Mouse (Mus musculus) heart, adult 2 months (tissue): Measurements from ENCODE around the gene Mlec. TPM values are rescaled to one million over a fixed set of nuclear protein-coding genes. Genes with fewer than 3 reads are reported as not detected.

Source experiments
- DNase-seq, 2 experiments: peaks; one replicate each; pipeline ENCODE4 v3.0.0; 2021
- H3K27ac ChIP-seq: fragments of 200-600 bp; 2 replicates; pipeline ENCODE4 v1.8.1; 2022
- H3K27me3 ChIP-seq: fragments of 200-500 bp; 2 replicates; pipeline ENCODE4 v1.6.1; 2012; ENCODE audit warnings: mild to moderate bottlenecking, low read length, inconsistent platforms, mixed read lengths; ENCODE audit not compliant: control insufficient read depth, insufficient read depth
- H3K36me3 ChIP-seq: fragments of 200-500 bp; 2 replicates; pipeline ENCODE4 v1.6.1; 2012; ENCODE audit warnings: low read length, inconsistent platforms; ENCODE audit not compliant: control insufficient read depth, insufficient read depth
- H3K4me1 ChIP-seq: fragments of 200-500 bp; 2 replicates; pipeline ENCODE4 v1.6.1; 2011; ENCODE audit warnings: low read length; ENCODE audit not compliant: control insufficient read depth, insufficient read depth
- H3K4me3 ChIP-seq: fragments of 200-600 bp; 2 replicates; pipeline ENCODE4 v1.8.1; 2022
- H3K79me2 ChIP-seq: fragments of 200-500 bp; replicated peaks from 2 replicates; pipeline ENCODE4 v1.6.1; 2012; ENCODE audit warnings: mild to moderate bottlenecking, inconsistent platforms, low read length, moderate library complexity, mixed read lengths; ENCODE audit not compliant: control insufficient read depth, insufficient read depth
- H3K9ac ChIP-seq: fragments of 200-500 bp; 2 replicates; pipeline ENCODE4 v1.6.1; 2012; ENCODE audit warnings: low read depth, mild to moderate bottlenecking, control low read depth, inconsistent platforms, low read length, mixed read lengths
- CTCF ChIP-seq: fragments of 200-600 bp; IDR thresholded peaks from 2 replicates; pipeline ENCODE4 v1.8.1; 2022; ENCODE audit warnings: antibody characterized with exemption, mild to moderate bottlenecking, moderate library complexity
- EP300 ChIP-seq: fragments of 200-500 bp; IDR thresholded peaks from 2 replicates; pipeline ENCODE4 v1.6.1; 2011; ENCODE audit warnings: low read depth, low read length, control low read depth; ENCODE audit not compliant: insufficient read depth
- POLR2A ChIP-seq: fragments of 200-500 bp; IDR thresholded peaks from 2 replicates; pipeline ENCODE4 v1.6.1; 2011; ENCODE audit warnings: mild to moderate bottlenecking, low read depth, low read length, control low read depth; ENCODE audit not compliant: insufficient read depth
- WGBS: fragments of 180-500 bp; shearing (Covaris S2); methylation state at CpG from one replicate; pipeline ENCODE4 v1.1.7; 2018; 5-methylcytosine and 5-hydroxymethylcytosine counted together
- intact Hi-C: fragments of 180-260 bp; cut with DNase I; formaldehyde crosslinking; loops from one replicate; pipeline ENCODE4 v1.15.1; 2025
- polyA plus RNA-seq: library from polyadenylated mRNA; depleted of rRNA; stranded (reverse); fragments of >200 nt; gene quantifications from 2 replicates; pipeline ENCODE4 v1.2.3, GENCODE M21; 2012
- total RNA-seq, 2 experiments: library from RNA; stranded (reverse); gene quantifications; 2 replicates each; pipeline ENCODE4 v1.2.3; 2021

Mlec gene
- total and polyA plus RNA-seq, 3 experiments: 40.4 to 80.6 (median 74.6) TPM

DNA sequence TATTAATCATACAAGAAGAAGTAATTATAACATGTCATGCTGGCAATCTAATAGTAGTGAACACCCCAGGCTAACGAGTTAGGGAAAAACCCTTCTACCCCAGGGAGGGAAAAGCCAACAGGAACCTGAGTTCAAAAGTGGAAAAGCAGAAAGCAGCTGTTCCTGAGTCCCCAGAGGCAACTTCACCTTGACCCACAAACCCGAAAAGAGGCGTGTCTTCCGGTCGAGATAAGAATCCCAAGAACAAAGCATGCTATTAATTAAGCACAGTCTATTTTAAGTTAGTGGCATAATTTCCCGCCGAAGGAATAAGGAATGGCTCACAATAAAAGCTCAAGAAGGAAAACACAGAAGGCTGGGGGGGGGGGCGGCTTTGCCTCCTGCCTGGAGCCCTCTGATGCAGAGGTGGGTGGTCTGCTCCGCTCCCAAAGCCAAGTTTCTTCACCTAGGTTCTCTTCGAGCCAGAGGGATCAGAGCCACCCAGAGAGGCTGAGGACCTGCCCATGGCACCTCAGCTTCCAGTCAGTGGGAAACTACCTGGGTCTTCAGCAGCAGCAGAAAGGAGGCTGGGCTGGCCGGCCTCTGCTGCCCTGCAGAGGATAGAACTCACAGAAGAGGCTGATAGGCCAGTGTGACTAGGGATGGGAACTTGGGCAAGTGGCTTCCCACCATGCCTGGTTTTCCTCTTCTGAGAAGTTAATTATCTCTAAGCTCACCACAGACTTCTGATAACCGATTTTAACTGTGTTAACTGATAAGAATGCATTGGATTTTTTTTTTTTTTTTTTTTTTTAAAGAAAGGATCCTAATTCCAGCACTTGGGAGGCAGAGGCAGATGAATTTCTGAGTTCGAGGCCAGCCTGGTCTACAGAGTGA lies 3.3 kb upstream of the Mlec start:
- Histone ChIP-seq H3K27ac (peak overlapping the region; percentile 83), H3K9ac (0 out of 2 replicates have a peak overlapping the region, but pooled peaks have one; percentile 21), H3K27me3 (no peaks in the 10 kb centered on the region), H3K4me1 (peaks cover 8% of the 10 kb centered on the region), H3K36me3 (no peaks in the 10 kb centered on the region), H3K79me2 (0 out of 2 replicates have a peak, but pooled peaks cover 1% of the 10 kb centered on the region), H3K4me3 (0 out of 2 replicates have a peak overlapping the region, but pooled peaks have one; percentile 20)
- peak; percentile 58 to 73 for DNase-seq
- TF ChIP-seq EP300 (peak; percentile 94), POLR2A (no peak)
- WGBS: 28% methylated on average over 13 of the region's 13 CpGs
- intact Hi-C loops: loop anchor here (1.0 kb wide), 1 partner anchor 17 kb away; no protein-coding TSS in a partner anchor

DNA sequence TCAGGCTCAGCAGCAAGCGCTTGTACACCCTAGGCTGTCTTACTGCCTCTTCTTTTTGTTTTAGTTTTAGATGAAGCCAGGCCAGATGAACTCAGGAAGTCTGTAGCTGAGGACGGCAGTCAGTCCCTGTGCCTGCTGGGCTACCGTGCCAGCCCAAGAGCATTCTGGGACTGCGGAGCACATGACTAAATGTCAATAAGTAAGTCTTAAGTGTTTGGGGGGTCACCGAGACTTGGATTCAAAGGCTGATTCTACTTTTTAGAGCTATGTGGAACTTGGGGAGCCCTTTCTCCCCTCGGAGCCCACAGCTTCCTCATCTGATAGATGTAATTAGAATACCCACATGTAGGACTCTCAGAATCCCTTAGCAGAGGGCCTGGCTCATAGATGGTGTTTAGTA lies 2.7 kb upstream of the Mlec start:
- Histone ChIP-seq H3K27me3 (no peaks in the 10 kb centered on the region), H3K27ac (peak overlapping the region; percentile 77), H3K4me3 (no peak overlapping the region), H3K9ac (no peak overlapping the region), H3K36me3 (no peaks in the 10 kb centered on the region), H3K79me2 (0 out of 2 replicates have a peak, but pooled peaks cover 1% of the 10 kb centered on the region), H3K4me1 (peaks cover 10% of the 10 kb centered on the region)
- intact Hi-C loops: loop anchor here (1.0 kb wide), 1 partner anchor 16 kb away; no protein-coding TSS in a partner anchor
- 42% methylated on average over 6 of the region's 6 CpGs for WGBS
- TF ChIP-seq CTCF (no peak), POLR2A (no peak), EP300 (no peak)
- DNase-seq: peak in 1 of 2 experiments; percentile 21

GRCm38 (mm10) chr5:115159165-115159564 lies 1.2 kb upstream of the Mlec start:
- peaks cover 16% of the 10 kb centered on the region for H3K4me1 ChIP-seq
- no peaks in the 10 kb centered on the region for H3K27me3 ChIP-seq
- no peak for DNase-seq
- H3K27ac ChIP-seq: peak overlapping the region; percentile 99
- 29% methylated on average over 12 of the region's 12 CpGs for WGBS
- intact Hi-C loops: no loop called here
- TF ChIP-seq CTCF (no peak), EP300 (no peak), POLR2A (no peak)
- peaks cover 4% of the 10 kb centered on the region for H3K79me2 ChIP-seq
- H3K4me3 ChIP-seq: peak overlapping the region; percentile 88
- H3K9ac ChIP-seq: peak overlapping the region; percentile 19; the same call in 1 of the 2 replicates
- H3K36me3 ChIP-seq: no peaks in the 10 kb centered on the region

DNA sequence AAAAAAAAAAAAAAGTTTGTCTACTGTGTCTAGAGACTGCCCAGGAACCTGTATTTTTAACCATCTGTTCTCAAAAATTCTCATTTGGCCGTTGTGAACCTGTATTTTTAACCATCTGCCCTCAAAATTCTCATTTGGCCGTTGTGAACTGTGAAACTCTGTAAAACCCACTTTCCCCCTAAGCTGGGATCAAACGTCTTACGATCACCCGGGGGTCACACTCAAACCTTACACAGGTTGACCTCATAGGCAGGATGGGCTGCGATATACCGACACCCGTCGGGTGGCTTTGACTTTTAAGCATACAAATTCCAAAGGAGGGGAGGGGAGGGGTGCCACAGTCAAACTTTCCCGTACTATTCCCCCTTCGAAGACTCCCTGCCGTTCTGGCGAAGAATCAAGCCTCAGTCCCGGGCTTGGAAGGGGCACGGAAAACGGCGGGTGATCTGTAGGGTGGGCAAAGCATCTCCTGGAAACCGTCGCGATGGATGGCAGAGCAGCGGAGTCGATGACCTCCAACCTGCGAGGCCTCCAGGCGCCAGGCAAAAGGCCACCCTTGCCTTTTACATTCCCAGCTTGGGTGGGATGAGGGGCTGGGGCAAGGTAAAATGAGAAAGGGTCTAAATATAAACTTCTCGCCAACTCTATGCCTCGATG lies 918 bp downstream of the Mlec start:
- Histone ChIP-seq H3K9ac (peak overlapping the region; percentile 95), H3K27me3 (no peaks in the 10 kb centered on the region), H3K4me1 (peaks cover 23% of the 10 kb centered on the region), H3K27ac (peak overlapping the region; percentile 99), H3K79me2 (peaks cover 5% of the 10 kb centered on the region), H3K36me3 (no peaks in the 10 kb centered on the region), H3K4me3 (peak overlapping the region; percentile 88)
- no peak for DNase-seq
- WGBS: 1% methylated on average over 26 of the region's 26 CpGs
- TF ChIP-seq CTCF: no peak
- TF ChIP-seq POLR2A: no peak
- no peak for TF ChIP-seq EP300
- intact Hi-C loops: no loop called here

DNA sequence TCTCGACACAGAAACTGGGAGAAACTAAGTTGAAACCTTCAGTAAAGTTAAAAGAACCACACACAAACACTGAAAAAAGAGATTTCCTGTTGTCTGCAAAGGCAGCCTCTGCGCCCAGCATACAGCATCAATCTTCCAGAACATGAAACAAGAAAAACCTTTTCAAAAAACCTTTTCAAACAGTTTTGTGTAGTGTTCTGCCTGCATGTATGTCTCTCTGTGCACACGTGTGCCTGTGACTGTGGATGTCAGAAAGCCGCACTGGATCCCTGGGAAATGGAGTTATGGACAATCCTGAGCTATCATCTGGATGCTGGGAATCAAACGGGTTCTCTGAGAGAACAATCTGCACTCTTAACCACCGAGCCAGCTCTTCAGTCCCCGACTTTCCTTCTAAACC lies 1.6 kb downstream of the Mlec start:
- no peak for TF ChIP-seq CTCF
- TF ChIP-seq POLR2A: no peak
- no peak for TF ChIP-seq EP300
- 0 out of 2 replicates have a peak overlapping the region, but pooled peaks have one; percentile 4 for H3K9ac ChIP-seq

More for the DNA sequence above, 1.6 kb downstream of the Mlec start:
- Histone ChIP-seq H3K27ac (peak overlapping the region; percentile 44), H3K4me1 (peaks cover 25% of the 10 kb centered on the region), H3K36me3 (no peaks in the 10 kb centered on the region), H3K4me3 (peak overlapping the region; percentile 28), H3K79me2 (peaks cover 5% of the 10 kb centered on the region), H3K27me3 (no peaks in the 10 kb centered on the region)
- intact Hi-C loops: no loop called here
- WGBS: 34% methylated on average over 7 of the region's 7 CpGs
- peak in 1 of 2 experiments; percentile 14 for DNase-seq
